Mouse (Mus musculus) limb, embryonic 11.5 days (tissue): ENCODE measurements around the gene Usp33. TPM values are rescaled to one million over a fixed set of nuclear protein-coding genes. Genes with fewer than 3 reads are reported as not detected.

ENCODE experiments used
- ATAC-seq: fragments of 200-750 bp; cut with Nextera tagmentation; 2 replicates; pipeline ENCODE4 v1.8.0; 2017; ENCODE audit warnings: low read depth; ENCODE audit not compliant: insufficient number of reproducible peaks, low FRiP score, low TSS enrichment
- DNase-seq: peaks from one replicate; pipeline ENCODE4 v3.0.0-alpha.2; 2015; ENCODE audit warnings: low spot score
- H3K27ac ChIP-seq: fragments of 300-500 bp; sonication (generic); replicated peaks from 2 replicates; pipeline ENCODE4 v1.5.1; 2014; ENCODE audit warnings: low read depth, mild to moderate bottlenecking, low read length
- H3K27me3 ChIP-seq: fragments of 300-500 bp; sonication (generic); 2 replicates; pipeline ENCODE4 v1.6.1; 2014; ENCODE audit warnings: mild to moderate bottlenecking, low read length, mixed read lengths; ENCODE audit not compliant: control insufficient read depth, insufficient read depth
- H3K36me3 ChIP-seq: fragments of 300-500 bp; sonication (generic); 2 replicates; pipeline ENCODE4 v1.6.1; 2014; ENCODE audit warnings: mild to moderate bottlenecking, low read length, moderate library complexity, mixed read lengths; ENCODE audit not compliant: control insufficient read depth, insufficient read depth
- H3K4me1 ChIP-seq: fragments of 300-500 bp; sonication (generic); 2 replicates; pipeline ENCODE4 v1.6.1; 2014; ENCODE audit warnings: low read length, mixed read lengths; ENCODE audit not compliant: control insufficient read depth, insufficient read depth
- H3K4me2 ChIP-seq: fragments of 300-500 bp; sonication (generic); 2 replicates; pipeline ENCODE4 v1.6.1; 2014; ENCODE audit warnings: low read depth, mild to moderate bottlenecking, moderate library complexity; ENCODE audit not compliant: severe bottlenecking
- H3K4me3 ChIP-seq: fragments of 300-500 bp; sonication (generic); 2 replicates; pipeline ENCODE4 v1.5.1; 2014; ENCODE audit warnings: low read depth, low read length
- H3K9ac ChIP-seq: fragments of 300-500 bp; sonication (generic); 2 replicates; pipeline ENCODE4 v1.6.1; 2014; ENCODE audit warnings: mild to moderate bottlenecking, low read length
- H3K9me3 ChIP-seq: fragments of 300-500 bp; sonication (generic); 2 replicates; pipeline ENCODE4 v1.6.1; 2016; ENCODE audit warnings: low read length; ENCODE audit not compliant: control insufficient read depth
- WGBS: fragments of 180-500 bp; shearing (Covaris S2); extraction: QIAGEN DNeasy Blood & Tissue Kit; methylation state at CpG from one replicate; pipeline ENCODE4 v1.1.7; 2014; 5-methylcytosine and 5-hydroxymethylcytosine counted together
- polyA plus RNA-seq: library from polyadenylated mRNA; unstranded; fragments of >200 nt; fragmentation: Nextera tagmentation; extraction: Ambion mirVana; gene quantifications from 2 replicates; pipeline ENCODE4 v1.2.1, GENCODE M21; 2014

Usp33 gene
- polyA plus RNA-seq, 1 experiment from 2014 or later = 55.7 TPM

DNA sequence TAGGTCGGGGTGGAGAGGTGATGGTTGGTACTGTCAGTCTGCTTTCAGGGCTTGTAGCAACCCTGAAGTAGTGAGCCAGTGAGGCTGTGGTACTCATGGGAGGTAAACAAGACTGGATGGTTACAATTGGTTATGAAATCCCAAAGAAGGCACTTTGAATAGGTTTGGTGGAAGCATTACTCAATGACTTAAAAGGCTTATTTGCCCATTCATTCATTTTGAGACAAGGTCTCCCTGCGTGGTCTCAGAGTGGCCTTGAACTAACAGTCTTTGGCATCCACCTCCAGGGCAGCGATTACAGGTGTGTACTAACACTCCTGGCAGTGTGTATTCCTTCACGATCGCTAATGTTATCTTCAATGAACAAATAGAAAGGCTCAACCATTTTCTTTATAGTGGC is 4.7 kb downstream of the Usp33 start:
- Histone ChIP-seq H3K9me3 (no peaks in the 10 kb centered on the region), H3K4me1 (peaks cover 7% of the 10 kb centered on the region; the same call in 1 of the 2 replicates), H3K4me3 (no peak overlapping the region), H3K36me3 (0 out of 2 replicates have a peak, but pooled peaks cover 2% of the 10 kb centered on the region), H3K27me3 (no peaks in the 10 kb centered on the region), H3K4me2 (no peak overlapping the region), H3K27ac (no peak overlapping the region), H3K9ac (no peak overlapping the region)
- DNase-seq (no peak), ATAC-seq (no peak)
- 87% methylated on average over 5 of the region's 5 CpGs for WGBS

GRCm38 (mm10) chr3:152352289-152352688 is 6.0 kb downstream of the Usp33 start:
- H3K27me3 ChIP-seq = no peaks in the 10 kb centered on the region
- no peak overlapping the region for H3K4me3 ChIP-seq
- peaks cover 6% of the 10 kb centered on the region; the same call in 1 of the 2 replicates for H3K4me1 ChIP-seq
- no peak overlapping the region for H3K4me2 ChIP-seq
- DNase-seq = no peak
- peaks cover 4% of the 10 kb centered on the region; the same call in 1 of the 2 replicates for H3K36me3 ChIP-seq
- H3K9me3 ChIP-seq = no peaks in the 10 kb centered on the region
- H3K27ac ChIP-seq = no peak overlapping the region
- no peak overlapping the region for H3K9ac ChIP-seq
- WGBS = 80% methylated on average over 4 of the region's 4 CpGs
- no peak for ATAC-seq

GRCm38 (mm10) chr3:152353434-152354177 is 7.3 kb downstream of the Usp33 start:
- peaks cover 4% of the 10 kb centered on the region; the same call in 1 of the 2 replicates for H3K4me1 ChIP-seq
- ATAC-seq (no peak), DNase-seq (no peak)
- H3K4me3 ChIP-seq = no peak overlapping the region
- no peak overlapping the region for H3K4me2 ChIP-seq
- H3K27me3 ChIP-seq = no peaks in the 10 kb centered on the region
- 75% methylated on average over 10 of the region's 10 CpGs for WGBS
- H3K9me3 ChIP-seq = no peaks in the 10 kb centered on the region
- no peak overlapping the region for H3K9ac ChIP-seq
- H3K36me3 ChIP-seq = peaks cover 4% of the 10 kb centered on the region; the same call in 1 of the 2 replicates
- no peak overlapping the region for H3K27ac ChIP-seq

GRCm38 (mm10) chr3:152355361-152355760 is 9.1 kb downstream of the Usp33 start:
- Histone ChIP-seq H3K9ac (no peak overlapping the region), H3K4me1 (0 out of 2 replicates have a peak, but pooled peaks cover 2% of the 10 kb centered on the region), H3K4me3 (no peak overlapping the region), H3K27ac (no peak overlapping the region), H3K27me3 (no peaks in the 10 kb centered on the region), H3K9me3 (no peaks in the 10 kb centered on the region), H3K4me2 (no peak overlapping the region), H3K36me3 (peaks cover 2% of the 10 kb centered on the region; the same call in 1 of the 2 replicates)
- DNase-seq = no peak
- WGBS = 78% methylated on average over 5 of the region's 5 CpGs
- no peak for ATAC-seq

DNA sequence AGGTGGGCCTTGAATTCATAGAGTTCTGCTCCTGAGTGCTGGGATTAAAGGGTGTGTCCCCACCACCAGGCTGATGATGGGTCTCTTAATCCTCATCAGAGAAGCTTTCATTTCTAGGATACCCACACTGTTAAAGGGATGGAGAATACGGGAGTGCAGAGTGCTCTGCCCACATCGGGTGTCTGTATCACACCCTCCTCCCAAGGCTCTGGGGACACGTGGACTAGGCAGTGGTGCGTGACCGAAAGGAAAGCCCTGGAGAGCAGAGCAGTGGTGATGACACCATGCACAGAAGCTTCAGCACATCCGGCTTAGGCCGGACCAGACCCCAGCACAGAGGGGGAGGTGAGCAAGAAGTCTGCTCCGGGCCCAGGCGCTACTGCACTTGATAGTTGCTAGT is 10.5 kb downstream of the Usp33 start:
- peaks cover 4% of the 10 kb centered on the region for H3K36me3 ChIP-seq
- H3K4me2 ChIP-seq = no peak overlapping the region
- ATAC-seq (no peak), DNase-seq (no peak)
- H3K9me3 ChIP-seq = no peaks in the 10 kb centered on the region
- 90% methylated on average over 9 of the region's 9 CpGs for WGBS
- H3K9ac ChIP-seq = no peak overlapping the region
- no peaks in the 10 kb centered on the region for H3K27me3 ChIP-seq
- no peak overlapping the region for H3K27ac ChIP-seq
- H3K4me3 ChIP-seq = no peak overlapping the region
- H3K4me1 ChIP-seq = no peaks in the 10 kb centered on the region

DNA sequence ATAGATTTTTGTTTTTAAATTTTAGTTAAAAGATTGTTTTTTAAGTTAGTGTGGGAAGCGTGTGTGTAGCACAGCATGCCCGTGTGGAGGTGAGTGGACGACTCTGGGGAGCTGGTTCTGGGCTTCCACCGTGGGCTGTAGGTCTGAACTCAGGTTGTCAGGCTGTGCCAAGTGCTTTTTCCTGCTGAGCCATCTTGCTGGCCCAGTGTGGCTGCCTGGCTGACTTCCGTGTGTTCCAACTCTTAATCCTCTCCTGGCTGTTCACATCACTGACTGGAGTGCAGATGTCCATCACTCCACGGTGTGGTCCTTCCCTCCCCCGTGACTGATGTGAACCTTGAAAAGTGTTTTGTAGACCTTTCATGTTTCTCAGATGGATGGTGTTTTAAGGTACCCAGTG is 12.9 kb downstream of the Usp33 start:
- H3K27ac ChIP-seq = no peak overlapping the region
- H3K9ac ChIP-seq = no peak overlapping the region
- ATAC-seq (no peak), DNase-seq (no peak)
- H3K4me1 ChIP-seq = no peaks in the 10 kb centered on the region
- no peak overlapping the region for H3K4me3 ChIP-seq
- peaks cover 9% of the 10 kb centered on the region for H3K36me3 ChIP-seq
- 90% methylated on average over 7 of the region's 7 CpGs for WGBS
- no peak overlapping the region for H3K4me2 ChIP-seq
- no peaks in the 10 kb centered on the region for H3K9me3 ChIP-seq
- H3K27me3 ChIP-seq = no peaks in the 10 kb centered on the region

GRCm38 (mm10) chr3:152364181-152364580 is 17.9 kb downstream of the Usp33 start:
- H3K27ac ChIP-seq = no peak overlapping the region
- no peak overlapping the region for H3K9ac ChIP-seq
- no peaks in the 10 kb centered on the region for H3K27me3 ChIP-seq
- no peak overlapping the region for H3K4me3 ChIP-seq
- WGBS = 92% methylated on average over 2 of the region's 2 CpGs
- no peak overlapping the region for H3K4me2 ChIP-seq
- DNase-seq = no peak
- no peaks in the 10 kb centered on the region for H3K9me3 ChIP-seq
- no peaks in the 10 kb centered on the region for H3K4me1 ChIP-seq
- H3K36me3 ChIP-seq = peaks cover 10% of the 10 kb centered on the region
- ATAC-seq = no peak

DNA sequence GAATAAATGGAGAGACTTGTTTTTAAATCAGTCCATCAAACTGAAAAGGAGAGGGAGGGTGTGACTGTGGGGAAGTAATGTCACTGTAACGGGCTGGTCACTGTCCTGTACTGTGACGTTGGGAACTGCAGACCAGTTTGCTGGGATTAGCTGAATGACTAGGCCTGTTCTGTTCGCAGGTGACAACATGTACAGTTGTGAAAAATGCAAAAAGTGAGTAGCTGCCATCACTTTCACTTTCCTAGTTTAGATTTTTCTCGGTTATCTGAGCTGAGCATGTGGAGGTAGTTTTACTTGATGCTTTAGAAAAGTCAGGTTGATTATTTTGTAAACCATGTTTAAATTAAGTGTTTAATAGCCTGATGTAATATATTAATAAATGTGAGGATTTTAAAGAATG is 29.8 kb downstream of the Usp33 start:
- ATAC-seq (no peak), DNase-seq (no peak)
- no peaks in the 10 kb centered on the region for H3K27me3 ChIP-seq
- H3K9ac ChIP-seq = no peak overlapping the region
- H3K9me3 ChIP-seq = no peaks in the 10 kb centered on the region
- no peak overlapping the region for H3K27ac ChIP-seq
- no peaks in the 10 kb centered on the region for H3K4me1 ChIP-seq
- whole genome bisulfite sequencing = 90% methylated on average over 4 of the region's 4 CpGs
- H3K4me3 ChIP-seq = no peak overlapping the region
- H3K36me3 ChIP-seq = peaks cover 13% of the 10 kb centered on the region
- no peak overlapping the region for H3K4me2 ChIP-seq
